Mouse (Mus musculus): ENCODE results near the gene Cxxc4. TPM values are rescaled to one million over a fixed set of nuclear protein-coding genes. Genes with fewer than 3 reads are reported as not detected.

The Cxxc4 gene
- polyA plus RNA-seq, 1 experiment from 2014 or later: 0.61 TPM

- DNase-seq (ENCODE audit: low spot score): no peak
Observed at GRCm38 (mm10) chr3:134243168-134243849, 7.0 kb downstream of the Cxxc4 start.

- no peak for DNase-seq (ENCODE audit: low spot score)
Observed at GRCm38 (mm10) chr3:134243850-134244247, 7.6 kb downstream of the Cxxc4 start.

GRCm38 (mm10) chr3:134254221-134254620, 17.9 kb downstream of the Cxxc4 start:
- no peak for DNase-seq (ENCODE audit: low spot score)

- DNase-seq (ENCODE audit: low spot score): no peak
Observed at GRCm38 (mm10) chr3:134258715-134259114, 22.4 kb downstream of the Cxxc4 start.

GRCm38 (mm10) chr3:134259300-134259699, 23.0 kb downstream of the Cxxc4 start:
- no peak for DNase-seq (ENCODE audit: low spot score)

- no peak for DNase-seq (ENCODE audit: low spot score)
Observed at GRCm38 (mm10) chr3:134279655-134280054, 43.4 kb downstream of the Cxxc4 start.

GRCm38 (mm10) chr3:134281527-134282370, 45.5 kb downstream of the Cxxc4 start:
- no peak for DNase-seq (ENCODE audit: low spot score)

- no peak for DNase-seq (ENCODE audit: low spot score)
Observed at GRCm38 (mm10) chr3:134295217-134295616, 58.9 kb downstream of the Cxxc4 start.

GRCm38 (mm10) chr3:134302681-134303491, 66.6 kb downstream of the Cxxc4 start:
- no peak for DNase-seq (ENCODE audit: low spot score)

GRCm38 (mm10) chr3:134303492-134303808, 67.2 kb downstream of the Cxxc4 start:
- no peak for DNase-seq (ENCODE audit: low spot score)

- no peak for DNase-seq (ENCODE audit: low spot score)
Observed at GRCm38 (mm10) chr3:134306507-134306906, 70.2 kb downstream of the Cxxc4 start.

- DNase-seq (ENCODE audit: low spot score): no peak
Observed at GRCm38 (mm10) chr3:134307801-134308200, 71.5 kb downstream of the Cxxc4 start.

MicroRNA genes within 50 kb of the gene (microRNA counts, 519-probe panel; counts per million panel counts)
- microRNA mmu-miR-1895: 473 counts per million, percentile 71 among the panel's probes with 10 or more counts

Small RNA genes lying within 50 kb of the gene (microRNA-seq; reads per million reads assigned to microRNA genes)
- not detected for gene Mir1895 (ENCODE audit: borderline number of aligned reads)
